Mouse (Mus musculus) ES-Bruce4 (cell line): ENCODE data around the gene Akr1b7.

Experiments
- EP300 ChIP-seq: IDR thresholded peaks from 2 replicates; pipeline ENCODE4 v1.6.1; 2011; ENCODE audit warnings: low read depth, low read length; ENCODE audit not compliant: insufficient read depth
- POLR2A ChIP-seq: IDR thresholded peaks from one replicate; pipeline ENCODE4 v1.8.1; 2011; ENCODE audit warnings: low read length; ENCODE audit not compliant: insufficient read depth

- TF ChIP-seq EP300 (no peak), POLR2A (no peak)
Observed at GRCm38 (mm10) chr6:34370081-34370480, 42.1 kb upstream of the Akr1b7 start.
